Mouse (Mus musculus) right cerebral cortex, postnatal 4 days (tissue): ENCODE data around the gene 4933434E20Rik.

Source experiments
- DNase-seq: peaks from one replicate; pipeline ENCODE4 v3.0.0-alpha.2; 2022

Gene 4933434E20Rik

GRCm38 (mm10) chr3:90051441-90052350 lies at the start of gene 4933434E20Rik:
Gene 4933434E20Rik, plus strand, starts transcription at chr3:90051636.
- peak; percentile 65 for DNase-seq

- no peak for DNase-seq
Observed at GRCm38 (mm10) chr3:90004091-90004796, 47.2 kb upstream of the 4933434E20Rik start.

GRCm38 (mm10) chr3:90010291-90010690 lies 41.1 kb upstream of the 4933434E20Rik start:
- DNase-seq = no peak

- DNase-seq = no peak
Observed at GRCm38 (mm10) chr3:90016626-90017025, 34.8 kb upstream of the 4933434E20Rik start.

GRCm38 (mm10) chr3:90034653-90035052 lies 16.8 kb upstream of the 4933434E20Rik start:
- no peak for DNase-seq

- no peak for DNase-seq
Observed at GRCm38 (mm10) chr3:90036263-90036662, 15.2 kb upstream of the 4933434E20Rik start.

GRCm38 (mm10) chr3:90049691-90050090 lies 1.7 kb upstream of the 4933434E20Rik start:
- DNase-seq = no peak

- peak; percentile 92 for DNase-seq
Observed at GRCm38 (mm10) chr3:90052351-90053241, 1.2 kb downstream of the 4933434E20Rik start, which contains the start of gene Ubap2l. Gene Ubap2l, minus strand, starts transcription at chr3:90052628.

- no peak for DNase-seq
Observed at GRCm38 (mm10) chr3:90061549-90061948, 10.1 kb downstream of the 4933434E20Rik start.

GRCm38 (mm10) chr3:90062539-90062938 lies 11.1 kb downstream of the 4933434E20Rik start:
- no peak for DNase-seq

GRCm38 (mm10) chr3:90064383-90064782 lies 12.9 kb downstream of the 4933434E20Rik start:
- no peak for DNase-seq

GRCm38 (mm10) chr3:90065553-90065952 lies 14.1 kb downstream of the 4933434E20Rik start:
- no peak for DNase-seq

- DNase-seq = no peak
Observed at GRCm38 (mm10) chr3:90067851-90068250, 16.4 kb downstream of the 4933434E20Rik start.

- no peak for DNase-seq
Observed at GRCm38 (mm10) chr3:90069688-90070087, 18.3 kb downstream of the 4933434E20Rik start.

- DNase-seq = no peak
Observed at GRCm38 (mm10) chr3:90072294-90072693, 20.9 kb downstream of the 4933434E20Rik start, which contains the start of gene Tpm3. Gene Tpm3, plus strand, starts transcription at chr3:90072649.

GRCm38 (mm10) chr3:90076921-90077716 lies 25.7 kb downstream of the 4933434E20Rik start:
- peak; percentile 82 for DNase-seq

GRCm38 (mm10) chr3:90078224-90078623 lies 26.8 kb downstream of the 4933434E20Rik start:
- DNase-seq = no peak

GRCm38 (mm10) chr3:90079133-90079762 lies 27.8 kb downstream of the 4933434E20Rik start:
- DNase-seq = peak; percentile 82

- DNase-seq = peak; percentile 55
Observed at GRCm38 (mm10) chr3:90079763-90080497, 28.5 kb downstream of the 4933434E20Rik start.

- DNase-seq = no peak
Observed at GRCm38 (mm10) chr3:90080498-90080863, 29.0 kb downstream of the 4933434E20Rik start.
